Mouse (Mus musculus) hindbrain, embryonic 13.5 days (tissue): ENCODE measurements around the gene Inpp5f. TPM values are rescaled to one million over a fixed set of nuclear protein-coding genes. Genes with fewer than 3 reads are reported as not detected.
"Not testable (repeated sequence)": the region's sequence is repeated elsewhere in the genome, so short reads cannot be mapped to it uniquely, and the experiment has no call there.

Source experiments
- ATAC-seq: fragments of 200-750 bp; cut with Nextera tagmentation; 2 replicates; pipeline ENCODE4 v1.8.0; 2017; ENCODE audit warnings: moderate TSS enrichment; ENCODE audit not compliant: low FRiP score
- H3K27ac ChIP-seq: fragments of 300-500 bp; sonication (generic); 2 replicates; pipeline ENCODE4 v1.5.1; 2015; ENCODE audit warnings: inconsistent platforms, mild to moderate bottlenecking, moderate library complexity
- H3K27me3 ChIP-seq: fragments of 300-500 bp; sonication (generic); 2 replicates; pipeline ENCODE4 v1.6.1; 2015; ENCODE audit warnings: mild to moderate bottlenecking, inconsistent platforms
- H3K36me3 ChIP-seq: fragments of 300-500 bp; sonication (generic); 2 replicates; pipeline ENCODE4 v1.6.1; 2015; ENCODE audit warnings: mild to moderate bottlenecking, inconsistent platforms
- H3K4me1 ChIP-seq: fragments of 300-500 bp; sonication (generic); replicated peaks from 2 replicates; pipeline ENCODE4 v1.6.1; 2015; ENCODE audit warnings: inconsistent platforms
- H3K4me2 ChIP-seq: fragments of 300-500 bp; sonication (generic); 2 replicates; pipeline ENCODE4 v1.6.1; 2015; ENCODE audit warnings: inconsistent platforms, mild to moderate bottlenecking, moderate library complexity
- H3K4me3 ChIP-seq: fragments of 300-500 bp; sonication (generic); 2 replicates; pipeline ENCODE4 v1.5.1; 2015; ENCODE audit warnings: mild to moderate bottlenecking, inconsistent platforms
- H3K9ac ChIP-seq: fragments of 300-500 bp; sonication (generic); 2 replicates; pipeline ENCODE4 v1.6.1; 2015; ENCODE audit warnings: mild to moderate bottlenecking, inconsistent platforms
- H3K9me3 ChIP-seq: fragments of 300-500 bp; sonication (generic); 2 replicates; pipeline ENCODE4 v1.6.1; 2016; ENCODE audit warnings: inconsistent platforms
- WGBS: fragments of 180-500 bp; shearing (Covaris S2); methylation state at CpG from one replicate; pipeline ENCODE4 v1.1.7; 2015; 5-methylcytosine and 5-hydroxymethylcytosine counted together
- polyA plus RNA-seq: library from polyadenylated mRNA; unstranded; fragments of >200 nt; fragmentation: Nextera tagmentation; extraction: Ambion mirVana; gene quantifications from 2 replicates; pipeline ENCODE4 v1.2.1, GENCODE M21; 2015

Gene Inpp5f
- polyA plus RNA-seq, 1 experiment from 2014 or later, result 305 TPM

- Histone ChIP-seq H3K4me2 (no peak overlapping the region), H3K4me1 (no peaks in the 10 kb centered on the region), H3K36me3 (no peaks in the 10 kb centered on the region), H3K9ac (no peak overlapping the region), H3K27ac (no peak overlapping the region), H3K4me3 (no peak overlapping the region), H3K27me3 (no peaks in the 10 kb centered on the region), H3K9me3 (no peaks in the 10 kb centered on the region)
- WGBS, result 79% methylated on average over 5 of the region's 5 CpGs
- ATAC-seq, result no peak
These were observed 9.3 kb upstream of the Inpp5f start for GRCm38 (mm10) chr7:128601826-128602225.

DNA sequence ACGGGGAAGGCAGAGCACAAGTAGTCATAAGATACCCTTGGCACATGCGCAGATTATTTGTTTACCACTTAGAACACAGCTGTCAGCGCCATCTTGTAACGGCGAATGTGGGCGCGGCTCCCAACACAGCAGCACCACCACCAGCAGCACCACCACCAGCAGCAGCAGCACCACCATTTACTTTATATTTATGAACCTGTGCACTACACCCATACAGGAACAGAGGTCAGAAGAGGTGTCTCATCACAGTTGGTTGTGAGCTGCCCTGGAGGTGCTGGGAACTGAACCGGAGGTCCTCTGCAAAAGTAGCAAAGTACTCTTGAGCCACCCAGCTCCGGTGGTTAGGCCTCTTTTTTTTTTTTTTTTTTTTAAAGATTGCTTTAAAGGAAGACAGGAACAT lies 1.2 kb upstream of the Inpp5f start:
- H3K4me1 ChIP-seq, result peaks cover 15% of the 10 kb centered on the region
- H3K9ac ChIP-seq, H3K9me3 ChIP-seq, H3K36me3 ChIP-seq, ATAC-seq, H3K4me2 ChIP-seq, H3K27me3 ChIP-seq, H3K4me3 ChIP-seq, H3K27ac ChIP-seq: not testable (repeated sequence)
- WGBS, result 97% methylated on average over 8 of the region's 9 CpGs

DNA sequence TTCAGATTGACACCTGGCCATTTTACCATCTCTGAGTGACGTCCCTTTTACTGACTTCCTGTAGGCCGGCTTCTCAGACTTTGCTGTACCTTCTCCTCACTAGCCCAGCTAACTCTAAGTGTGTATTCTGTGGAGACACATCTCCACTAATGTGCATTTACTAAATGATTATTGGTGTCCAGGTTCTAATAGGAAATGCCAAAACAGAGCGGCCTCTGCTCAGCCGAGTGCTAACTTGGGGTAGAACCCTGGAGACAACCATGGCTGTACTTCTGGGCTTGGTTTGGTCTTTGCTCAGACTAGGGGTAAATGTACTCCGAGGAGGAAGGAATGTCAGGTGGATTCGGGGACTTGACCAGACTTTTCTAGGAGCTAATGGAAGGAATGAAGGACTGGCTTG lies 638 bp upstream of the Inpp5f start:
- Histone ChIP-seq H3K4me2 (peak overlapping the region; percentile 90), H3K27ac (peak overlapping the region; percentile 79), H3K4me3 (peak overlapping the region; percentile 73), H3K4me1 (peaks cover 15% of the 10 kb centered on the region), H3K9me3 (no peaks in the 10 kb centered on the region), H3K27me3 (no peaks in the 10 kb centered on the region), H3K36me3 (no peaks in the 10 kb centered on the region), H3K9ac (0 out of 2 replicates have a peak overlapping the region, but pooled peaks have one; percentile 5)
- 91% methylated on average over 6 of the region's 6 CpGs for WGBS
- 0 out of 2 replicates have a peak, but pooled peaks have one; percentile 9 for ATAC-seq

DNA sequence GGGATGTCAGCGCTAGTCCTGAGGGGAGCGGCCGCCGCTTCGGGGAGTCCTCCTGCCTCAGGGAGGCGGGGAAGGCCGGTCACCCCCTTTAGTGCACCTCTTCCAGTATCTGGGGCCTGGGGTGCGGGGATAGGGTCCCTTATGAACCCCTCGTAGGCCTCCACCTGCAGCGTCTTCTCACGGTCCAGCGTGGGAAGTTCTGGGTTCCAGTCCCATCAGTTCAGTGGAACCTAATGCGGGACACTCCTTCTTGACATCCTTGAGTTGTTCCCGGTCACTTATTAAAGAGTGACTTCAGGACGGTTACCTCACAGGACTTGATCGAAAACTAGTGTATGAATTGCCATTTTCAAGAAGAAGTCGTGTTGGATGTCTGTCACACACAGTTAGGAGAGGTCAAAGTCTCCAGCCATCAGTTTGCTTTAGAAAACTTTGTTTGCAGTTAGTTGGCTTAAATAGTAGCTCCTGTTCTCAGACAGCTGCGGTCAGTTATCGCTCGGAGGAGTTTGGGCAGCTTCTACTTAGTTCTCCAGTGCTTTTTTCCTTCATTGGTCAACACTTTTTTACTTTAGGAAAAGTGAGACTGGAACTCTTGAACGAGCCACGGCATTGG lies 777 bp downstream of the Inpp5f start:
- Histone ChIP-seq H3K9ac (peak overlapping the region; percentile 79), H3K4me3 (peak overlapping the region; percentile 73), H3K4me2 (peak overlapping the region; percentile 90), H3K27me3 (no peaks in the 10 kb centered on the region), H3K4me1 (peaks cover 15% of the 10 kb centered on the region), H3K27ac (peak overlapping the region; percentile 78), H3K36me3 (no peaks in the 10 kb centered on the region), H3K9me3 (no peaks in the 10 kb centered on the region)
- no peak for ATAC-seq
- 20% methylated on average over 22 of the region's 22 CpGs for WGBS

GRCm38 (mm10) chr7:128612521-128613181 lies 1.5 kb downstream of the Inpp5f start:
- Histone ChIP-seq H3K27me3 (no peaks in the 10 kb centered on the region), H3K36me3 (no peaks in the 10 kb centered on the region), H3K27ac (no peak overlapping the region), H3K4me3 (peak overlapping the region; percentile 73; the same call in 1 of the 2 replicates), H3K9me3 (no peaks in the 10 kb centered on the region), H3K4me2 (peak overlapping the region; percentile 90), H3K4me1 (peaks cover 15% of the 10 kb centered on the region), H3K9ac (no peak overlapping the region)
- no peak for ATAC-seq
- 85% methylated on average over 12 of the region's 12 CpGs for WGBS

DNA sequence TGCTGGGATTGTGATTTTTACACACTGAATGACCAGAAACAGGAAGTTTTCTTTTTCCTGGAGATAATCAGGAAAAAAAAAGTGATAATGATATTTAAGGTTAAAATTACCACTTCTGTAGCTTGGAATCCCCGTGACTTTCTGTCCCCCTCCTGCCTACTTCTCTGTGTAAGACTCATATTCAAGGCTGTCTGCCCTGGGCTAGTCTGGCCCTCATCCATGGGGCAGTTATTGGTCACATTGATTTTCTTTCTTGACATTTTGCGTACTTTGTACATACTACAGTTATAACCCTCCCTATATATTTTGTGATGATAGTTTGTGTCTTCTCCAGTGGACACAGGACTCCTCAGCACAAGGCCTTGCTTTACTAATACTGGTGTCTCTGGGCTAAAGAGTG lies 2.5 kb downstream of the Inpp5f start:
- H3K4me1 ChIP-seq, result peaks cover 15% of the 10 kb centered on the region
- H3K4me2 ChIP-seq, result no peak overlapping the region
- H3K27me3 ChIP-seq, result no peaks in the 10 kb centered on the region
- no peaks in the 10 kb centered on the region for H3K36me3 ChIP-seq
- 87% methylated on average over 2 of the region's 2 CpGs for WGBS
- no peak overlapping the region for H3K27ac ChIP-seq
- no peak overlapping the region for H3K4me3 ChIP-seq
- no peaks in the 10 kb centered on the region for H3K9me3 ChIP-seq
- H3K9ac ChIP-seq, result no peak overlapping the region
- ATAC-seq, result no peak

DNA sequence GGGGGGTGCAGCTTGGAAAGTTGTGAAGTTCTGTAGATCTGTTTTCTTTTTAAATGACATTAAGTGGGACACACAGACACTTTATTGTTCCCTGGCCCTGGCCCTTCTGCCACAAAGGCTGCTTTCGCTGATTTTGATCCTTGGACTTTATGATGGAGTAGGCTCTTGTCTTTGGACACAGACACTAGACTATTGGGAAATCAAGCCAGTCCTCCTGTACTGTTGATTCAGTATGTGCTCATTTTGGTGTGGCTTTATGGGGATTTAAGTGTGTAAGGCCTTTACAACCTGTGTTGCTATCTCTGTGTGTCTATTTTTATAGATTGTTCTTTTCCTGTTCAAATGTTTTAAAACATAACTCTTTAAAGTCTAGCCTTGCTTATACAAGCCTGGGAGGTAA lies 6.5 kb downstream of the Inpp5f start:
- Histone ChIP-seq H3K4me2 (no peak overlapping the region), H3K4me3 (no peak overlapping the region), H3K9me3 (no peaks in the 10 kb centered on the region), H3K27ac (no peak overlapping the region), H3K36me3 (no peaks in the 10 kb centered on the region), H3K9ac (no peak overlapping the region), H3K4me1 (peaks cover 10% of the 10 kb centered on the region), H3K27me3 (no peaks in the 10 kb centered on the region)
- ATAC-seq, result no peak
- WGBS, result 79% methylated on average over 1 of the region's 1 CpGs

DNA sequence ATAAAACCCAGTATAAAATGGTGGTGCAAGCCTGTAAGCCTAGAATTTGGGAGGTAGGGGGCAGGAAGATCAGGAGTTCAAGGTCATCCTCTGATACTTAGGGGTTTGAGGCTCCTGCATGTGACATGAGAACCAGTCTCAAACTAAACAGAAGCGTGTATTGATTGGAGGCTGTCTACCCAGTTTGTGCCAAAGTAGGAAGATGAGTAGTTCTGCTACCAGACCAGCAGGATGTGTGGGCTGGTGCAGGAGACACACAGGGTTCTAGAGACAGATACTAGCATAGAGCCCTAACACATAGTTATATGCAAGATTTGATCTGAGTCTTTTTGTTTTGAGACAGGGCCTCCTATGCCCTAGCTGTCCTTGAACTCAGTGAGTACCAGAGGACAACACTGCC lies 9.1 kb downstream of the Inpp5f start:
- Histone ChIP-seq H3K4me2 (no peak overlapping the region), H3K27me3 (no peaks in the 10 kb centered on the region), H3K9ac (no peak overlapping the region), H3K4me3 (no peak overlapping the region), H3K27ac (no peak overlapping the region), H3K9me3 (no peaks in the 10 kb centered on the region), H3K4me1 (peaks cover 8% of the 10 kb centered on the region; the same call in 1 of the 2 replicates), H3K36me3 (no peaks in the 10 kb centered on the region)
- no peak for ATAC-seq
- WGBS, result 97% methylated on average over 1 of the region's 1 CpGs

- Histone ChIP-seq H3K27ac (no peak overlapping the region), H3K9me3 (no peaks in the 10 kb centered on the region), H3K4me1 (peaks cover 8% of the 10 kb centered on the region; the same call in 1 of the 2 replicates), H3K4me2 (no peak overlapping the region), H3K36me3 (no peaks in the 10 kb centered on the region), H3K27me3 (no peaks in the 10 kb centered on the region), H3K9ac (no peak overlapping the region), H3K4me3 (no peak overlapping the region)
- no peak for ATAC-seq
- 52% methylated on average over 7 of the region's 7 CpGs for WGBS
These were observed 11.3 kb downstream of the Inpp5f start for GRCm38 (mm10) chr7:128622266-128622961.

DNA sequence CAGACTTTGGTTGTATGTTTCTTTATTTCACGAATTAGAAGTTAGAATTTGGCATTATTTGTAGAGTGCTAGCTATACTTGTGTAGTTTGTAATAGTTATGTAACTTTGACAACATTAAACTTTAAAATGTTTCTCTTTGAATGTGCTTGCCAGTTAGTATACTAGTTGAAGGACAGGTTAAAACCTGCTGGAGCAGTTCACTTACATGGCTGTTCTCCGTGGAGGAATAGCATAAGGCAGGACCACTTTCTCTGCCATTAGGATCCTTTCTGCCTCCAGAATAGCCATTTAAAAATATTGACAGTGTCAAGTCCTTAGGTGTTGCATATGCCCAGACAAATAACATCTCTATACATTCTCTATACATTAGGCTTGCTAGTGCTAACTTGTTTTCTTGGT lies 11.9 kb downstream of the Inpp5f start:
- Histone ChIP-seq H3K4me3 (no peak overlapping the region), H3K9ac (no peak overlapping the region), H3K27ac (no peak overlapping the region), H3K27me3 (no peaks in the 10 kb centered on the region), H3K36me3 (no peaks in the 10 kb centered on the region), H3K9me3 (no peaks in the 10 kb centered on the region), H3K4me1 (peaks cover 8% of the 10 kb centered on the region; the same call in 1 of the 2 replicates), H3K4me2 (no peak overlapping the region)
- no peak for ATAC-seq
- 82% methylated on average over 2 of the region's 2 CpGs for WGBS

DNA sequence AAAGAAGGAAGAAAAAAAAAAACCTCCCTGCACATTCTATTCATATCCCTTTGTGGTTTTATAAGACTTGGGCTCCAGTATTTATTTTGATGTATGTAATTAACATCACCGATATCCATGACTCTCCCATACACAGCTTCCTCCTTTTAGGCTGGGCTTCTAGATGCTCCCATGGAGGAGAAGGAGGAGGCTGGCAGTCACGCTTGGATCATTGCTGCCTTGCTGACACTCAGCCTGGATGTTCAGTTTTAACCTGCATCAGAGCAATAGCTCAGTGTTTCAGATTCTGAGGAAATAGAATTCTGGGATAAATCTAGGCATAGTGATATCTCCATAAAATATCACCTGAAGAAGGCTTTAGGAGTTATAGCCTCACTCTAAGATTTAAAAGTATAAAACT lies 14.3 kb downstream of the Inpp5f start:
- H3K4me1 ChIP-seq, result peaks cover 8% of the 10 kb centered on the region; the same call in 1 of the 2 replicates
- no peak overlapping the region for H3K27ac ChIP-seq
- WGBS, result 93% methylated on average over 2 of the region's 2 CpGs
- H3K9me3 ChIP-seq, result no peaks in the 10 kb centered on the region
- no peak for ATAC-seq
- H3K36me3 ChIP-seq, result no peaks in the 10 kb centered on the region
- H3K4me3 ChIP-seq, result no peak overlapping the region
- no peaks in the 10 kb centered on the region for H3K27me3 ChIP-seq
- no peak overlapping the region for H3K9ac ChIP-seq
- H3K4me2 ChIP-seq, result no peak overlapping the region

DNA sequence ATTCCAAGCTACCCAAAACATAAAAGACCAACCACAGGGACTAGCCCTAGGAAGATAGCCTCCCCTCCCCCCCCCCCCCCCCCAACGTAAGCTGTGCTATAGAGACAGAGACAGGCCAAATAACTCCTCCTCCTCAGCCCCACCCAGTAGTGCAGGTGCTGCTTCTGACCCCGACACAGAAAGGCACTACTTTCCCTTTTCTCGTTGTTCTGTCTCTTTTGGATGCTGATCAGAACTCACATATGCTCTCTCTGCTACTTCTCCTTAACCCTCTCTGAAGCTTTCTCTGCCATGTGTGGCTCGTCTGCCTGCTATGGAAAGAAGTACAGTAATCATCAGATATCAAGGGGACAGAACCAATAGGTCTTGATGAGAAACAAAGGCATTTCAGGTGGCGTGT lies 15.5 kb downstream of the Inpp5f start:
- H3K9me3 ChIP-seq, result no peaks in the 10 kb centered on the region
- WGBS, result 75% methylated on average over 5 of the region's 5 CpGs
- no peaks in the 10 kb centered on the region for H3K36me3 ChIP-seq
- ATAC-seq, result no peak
- no peak overlapping the region for H3K9ac ChIP-seq
- no peak overlapping the region for H3K4me3 ChIP-seq
- peaks cover 8% of the 10 kb centered on the region; the same call in 1 of the 2 replicates for H3K4me1 ChIP-seq
- no peak overlapping the region for H3K4me2 ChIP-seq
- no peaks in the 10 kb centered on the region for H3K27me3 ChIP-seq
- H3K27ac ChIP-seq, result no peak overlapping the region
